Mouse (Mus musculus): ENCODE data around the gene Atp4a. TPM values are rescaled to one million over a fixed set of nuclear protein-coding genes. Genes with fewer than 3 reads are reported as not detected.
A peak's percentile ranks its signal among the peaks of the same experiment; 100 is the strongest.

Gene Atp4a
- polyA plus RNA-seq, 1 experiment from 2014 or later: 0.42 TPM

- Histone ChIP-seq H3K27me3 (ENCODE audit: insufficient read depth, low read length) (no peaks in the 10 kb centered on the region), H3K4me1 (ENCODE audit: insufficient read depth) (no peaks in the 10 kb centered on the region), H3K9ac (no peak within 1 kb of the TSS), H3K9me3 (ENCODE audit: low read depth, low read length) (no peaks in the 10 kb centered on the region), H3K36me3 (ENCODE audit: insufficient read depth) (no peaks in the 10 kb centered on the region), H3K4me3 (ENCODE audit: low read depth, low read length) (no peak within 1 kb of the TSS), H3K27ac (ENCODE audit: low read depth) (no peak within 1 kb of the TSS), H3K4me2 (no peak within 1 kb of the TSS)
- no peak for TF ChIP-seq CTCF (IDR thresholded peaks at IDR 0.05; ENCODE audit: low read depth)
- 44% methylated on average over 5 of the region's 5 CpGs for WGBS
- no peak for ATAC-seq (ENCODE audit: insufficient read depth)
- no peak for DNase-seq
Observed at GRCm38 (mm10) chr7:30763456-30763855, 51.4 kb downstream of the Atp4a start, which contains the start of gene Dmkn. Gene Dmkn (plus strand): TSS chr7:30763756.

- Histone ChIP-seq H3K36me3 (ENCODE audit: insufficient read depth) (no peaks in the 10 kb centered on the region), H3K27ac (ENCODE audit: low read depth) (no peak overlapping the region), H3K4me1 (ENCODE audit: insufficient read depth) (no peaks in the 10 kb centered on the region), H3K4me2 (no peak overlapping the region), H3K4me3 (ENCODE audit: low read depth, low read length) (no peak overlapping the region), H3K27me3 (ENCODE audit: insufficient read depth, low read length) (no peaks in the 10 kb centered on the region), H3K9ac (no peak overlapping the region), H3K9me3 (ENCODE audit: low read depth, low read length) (no peaks in the 10 kb centered on the region)
- no peak for DNase-seq
- WGBS: 33% methylated on average over 11 of the region's 11 CpGs
- ATAC-seq (ENCODE audit: insufficient read depth): no peak
- TF ChIP-seq CTCF (IDR thresholded peaks at IDR 0.05; ENCODE audit: low read depth): no peak
Observed at GRCm38 (mm10) chr7:30765173-30765572, 53.2 kb downstream of the Atp4a start.

GRCm38 (mm10) chr7:30766408-30766807, 54.4 kb downstream of the Atp4a start:
- H3K27ac ChIP-seq (ENCODE audit: low read depth): no peak overlapping the region
- H3K4me1 ChIP-seq (ENCODE audit: insufficient read depth): no peaks in the 10 kb centered on the region
- 82% methylated on average over 4 of the region's 4 CpGs for WGBS
- H3K9me3 ChIP-seq (ENCODE audit: low read depth, low read length): no peaks in the 10 kb centered on the region
- ATAC-seq (ENCODE audit: insufficient read depth) (no peak), DNase-seq (no peak)
- H3K4me3 ChIP-seq (ENCODE audit: low read depth, low read length): no peak overlapping the region
- no peak overlapping the region for H3K9ac ChIP-seq
- H3K27me3 ChIP-seq (ENCODE audit: insufficient read depth, low read length): no peaks in the 10 kb centered on the region
- no peak overlapping the region for H3K4me2 ChIP-seq
- TF ChIP-seq CTCF (IDR thresholded peaks at IDR 0.05; ENCODE audit: low read depth): no peak
- no peaks in the 10 kb centered on the region for H3K36me3 ChIP-seq (ENCODE audit: insufficient read depth)

GRCm38 (mm10) chr7:30769236-30769635, 57.2 kb downstream of the Atp4a start:
- Histone ChIP-seq H3K9me3 (ENCODE audit: low read depth, low read length) (no peaks in the 10 kb centered on the region), H3K27me3 (ENCODE audit: insufficient read depth, low read length) (no peaks in the 10 kb centered on the region), H3K4me2 (no peak overlapping the region), H3K27ac (ENCODE audit: low read depth) (no peak overlapping the region), H3K4me1 (ENCODE audit: insufficient read depth) (no peaks in the 10 kb centered on the region), H3K4me3 (ENCODE audit: low read depth, low read length) (no peak overlapping the region), H3K36me3 (ENCODE audit: insufficient read depth) (no peaks in the 10 kb centered on the region), H3K9ac (no peak overlapping the region; the same call in 1 of the 2 replicates)
- ATAC-seq (ENCODE audit: insufficient read depth) (no peak), DNase-seq (peak; percentile 17)
- no peak for TF ChIP-seq CTCF (IDR thresholded peaks at IDR 0.05; ENCODE audit: low read depth)
- 28% methylated on average over 9 of the region's 9 CpGs for WGBS

Other genes starting within 250 kb of the Atp4a start
- gene Prodh2, start 218.6 kb upstream of the Atp4a start, polyA plus RNA-seq (2014; fragmentation: Nextera tagmentation; extraction: Ambion mirVana): not detected in 2 replicates
- 13.8 and 14.3 TPM in 2 replicates for gene Arhgap33, start 177.1 kb upstream of the Atp4a start, polyA plus RNA-seq (2014; fragmentation: Nextera tagmentation; extraction: Ambion mirVana)
- 24.9 and 26.0 TPM in 2 replicates for gene Hspb6, start 160.0 kb upstream of the Atp4a start, polyA plus RNA-seq (2014; fragmentation: Nextera tagmentation; extraction: Ambion mirVana)
- gene Proser3, start 159.9 kb upstream of the Atp4a start, polyA plus RNA-seq (2014; fragmentation: Nextera tagmentation; extraction: Ambion mirVana): 18.3 and 18.7 TPM in 2 replicates
- gene Lin37, start 152.4 kb upstream of the Atp4a start, polyA plus RNA-seq (2014; fragmentation: Nextera tagmentation; extraction: Ambion mirVana): 33.7 and 34.7 TPM in 2 replicates
- 101 and 120 TPM in 2 replicates for gene U2af1l4, start 148.9 kb upstream of the Atp4a start, polyA plus RNA-seq (2014; fragmentation: Nextera tagmentation; extraction: Ambion mirVana)
- gene Gm49396, start 148.9 kb upstream of the Atp4a start, polyA plus RNA-seq (2014; fragmentation: Nextera tagmentation; extraction: Ambion mirVana): 7.9 and 9.9 TPM in 2 replicates
- 104 and 105 TPM in 2 replicates for gene Psenen, start 148.6 kb upstream of the Atp4a start, polyA plus RNA-seq (2014; fragmentation: Nextera tagmentation; extraction: Ambion mirVana)
- 3.0 and 4.1 TPM in 2 replicates for gene Igflr1, start 146.8 kb upstream of the Atp4a start, polyA plus RNA-seq (2014; fragmentation: Nextera tagmentation; extraction: Ambion mirVana)
- 11.7 and 14.8 TPM in 2 replicates for gene Kmt2b, start 123.5 kb upstream of the Atp4a start, polyA plus RNA-seq (2014; fragmentation: Nextera tagmentation; extraction: Ambion mirVana)
- gene Zbtb32, start 113.3 kb upstream of the Atp4a start, polyA plus RNA-seq (2014; fragmentation: Nextera tagmentation; extraction: Ambion mirVana): 1.7 and 2.4 TPM in 2 replicates
- gene Upk1a, start 99.4 kb upstream of the Atp4a start, polyA plus RNA-seq (2014; fragmentation: Nextera tagmentation; extraction: Ambion mirVana): 0.46 and 0.51 TPM in 2 replicates
- gene Cox6b1, start 86.1 kb upstream of the Atp4a start, polyA plus RNA-seq (2014; fragmentation: Nextera tagmentation; extraction: Ambion mirVana): 855 and 914 TPM in 2 replicates
- gene Etv2, start 76.4 kb upstream of the Atp4a start, polyA plus RNA-seq (2014; fragmentation: Nextera tagmentation; extraction: Ambion mirVana): not detected in 2 replicates
- gene Rbm42, start 61.9 kb upstream of the Atp4a start, polyA plus RNA-seq (2014; fragmentation: Nextera tagmentation; extraction: Ambion mirVana): 115 and 117 TPM in 2 replicates
- 63.5 TPM in 2 replicates for gene Haus5, start 47.2 kb upstream of the Atp4a start, polyA plus RNA-seq (2014; fragmentation: Nextera tagmentation; extraction: Ambion mirVana)
- gene Pmis2, start 40.6 kb upstream of the Atp4a start, polyA plus RNA-seq (2014; fragmentation: Nextera tagmentation; extraction: Ambion mirVana): not detected in 2 replicates
- gene 2200002J24Rik, start 13.3 kb upstream of the Atp4a start, polyA plus RNA-seq (2014; fragmentation: Nextera tagmentation; extraction: Ambion mirVana): 0.34 and 0.46 TPM in 2 replicates
- 169 and 179 TPM in 2 replicates for gene Tmem147, start 17.3 kb downstream of the Atp4a start, polyA plus RNA-seq (2014; fragmentation: Nextera tagmentation; extraction: Ambion mirVana)
- 0.68 and 0.91 TPM in 2 replicates for gene Gapdhs, start 31.5 kb downstream of the Atp4a start, polyA plus RNA-seq (2014; fragmentation: Nextera tagmentation; extraction: Ambion mirVana)
- 0.34 and 1.3 TPM in 2 replicates for gene Sbsn, start 39.3 kb downstream of the Atp4a start, polyA plus RNA-seq (2014; fragmentation: Nextera tagmentation; extraction: Ambion mirVana)
- 2.4 TPM in 2 replicates for gene Dmkn, start 51.5 kb downstream of the Atp4a start, polyA plus RNA-seq (2014; fragmentation: Nextera tagmentation; extraction: Ambion mirVana)
- not detected in 2 replicates for gene Krtdap, start 75.7 kb downstream of the Atp4a start, polyA plus RNA-seq (2014; fragmentation: Nextera tagmentation; extraction: Ambion mirVana)
- gene Ffar2, start 111.6 kb downstream of the Atp4a start, polyA plus RNA-seq (2014; fragmentation: Nextera tagmentation; extraction: Ambion mirVana): 0.20 and 0.39 TPM in 2 replicates
- not detected in 2 replicates for gene Ffar3, start 144.0 kb downstream of the Atp4a start, polyA plus RNA-seq (2014; fragmentation: Nextera tagmentation; extraction: Ambion mirVana)
- gene Ffar1, start 149.4 kb downstream of the Atp4a start, polyA plus RNA-seq (2014; fragmentation: Nextera tagmentation; extraction: Ambion mirVana): not detected in 2 replicates
- gene Cd22, start 168.1 kb downstream of the Atp4a start, polyA plus RNA-seq (2014; fragmentation: Nextera tagmentation; extraction: Ambion mirVana): 0.32 TPM in 1 of 2 replicates, not detected in the other
- 0.12 and 0.25 TPM in 2 replicates for gene Mag, start 202.7 kb downstream of the Atp4a start, polyA plus RNA-seq (2014; fragmentation: Nextera tagmentation; extraction: Ambion mirVana)
- gene Hamp2, start 212.5 kb downstream of the Atp4a start, polyA plus RNA-seq (2014; fragmentation: Nextera tagmentation; extraction: Ambion mirVana): not detected in 2 replicates
- not detected in 2 replicates for gene Hamp, start 231.8 kb downstream of the Atp4a start, polyA plus RNA-seq (2014; fragmentation: Nextera tagmentation; extraction: Ambion mirVana)
- 21.8 and 23.3 TPM in 2 replicates for gene Usf2, start 244.6 kb downstream of the Atp4a start, polyA plus RNA-seq (2014; fragmentation: Nextera tagmentation; extraction: Ambion mirVana)

All from lung, embryonic 14.5 days (tissue).